Comparison of ENCODE assay signal across 20 mouse cellular contexts in the genomic region with DNA sequence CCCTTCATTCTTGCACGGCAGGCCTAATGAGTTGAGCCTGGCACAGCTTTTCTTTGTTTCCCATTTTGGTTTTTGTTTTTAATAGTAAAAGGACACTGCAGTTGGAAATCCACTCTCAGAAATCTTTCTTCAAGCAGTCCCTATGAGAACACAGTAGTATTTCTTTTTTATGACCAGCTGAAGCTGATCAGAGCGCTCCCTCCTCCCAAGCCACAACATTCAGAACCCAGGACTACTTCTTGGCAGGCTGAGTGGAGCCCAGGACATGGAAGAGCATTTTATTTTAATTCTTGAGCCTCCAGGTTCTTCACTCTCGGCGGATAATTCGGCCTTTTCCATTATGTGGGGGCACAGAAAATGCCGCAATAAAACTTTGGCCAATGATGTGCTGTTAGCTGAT.
DNase-seq lines count a peak whose midpoint lies in the region; ATAC-seq and TF ChIP-seq lines count a peak whose summit lies in the region.
"Had no signal": no experiment of that assay in that cellular context is flagged by ENCODE, and none has a peak within 500 bp of the region (broad histone marks: within the 10 kb centered on the region; RNA-seq: fewer than 3 reads in every experiment).

No protein-coding gene starts in this region.

- H3K9ac ChIP-seq in hindbrain, embryonic 14.5 days = no peak overlapping the region
- H3K9ac ChIP-seq in hindbrain, embryonic 13.5 days = no peak overlapping the region
- H3K9ac ChIP-seq in limb, embryonic 12.5 days (replicated peaks) = no peak overlapping the region
- H3K9ac ChIP-seq: forebrain, embryonic 13.5 days; liver, embryonic 13.5 days; lung, embryonic 14.5 days had no signal

- WGBS in hindbrain, embryonic 14.5 days = 89% methylated on average over 6 of the region's 6 CpGs
- WGBS in hindbrain, embryonic 13.5 days = 86% methylated on average over 6 of the region's 6 CpGs
- 70% methylated on average over 6 of the region's 6 CpGs for WGBS in kidney, adult 2 months
- 68% methylated on average over 6 of the region's 6 CpGs for WGBS in limb, embryonic 12.5 days

- H3K27ac ChIP-seq in hindbrain, embryonic 14.5 days = 0 out of 2 replicates have a peak overlapping the region, but pooled peaks have one; percentile 12
- H3K27ac ChIP-seq in hindbrain, embryonic 13.5 days = no peak overlapping the region
- H3K27ac ChIP-seq in kidney, adult 2 months (ENCODE audit: insufficient read depth, low read depth, low read length) = no peak overlapping the region
- peak overlapping the region; percentile 70 for H3K27ac ChIP-seq in limb, embryonic 12.5 days
- H3K27ac ChIP-seq: forebrain, embryonic 13.5 days; heart, embryonic 10.5 days; liver, embryonic 13.5 days had no signal

- intact Hi-C loops in heart, postnatal 10 days (cut with DNase I) = no loop called here

- no peaks in the 10 kb centered on the region for H3K9me3 ChIP-seq in hindbrain, embryonic 14.5 days (ENCODE audit: control insufficient read depth, low read length)
- no peaks in the 10 kb centered on the region; the same call in 1 of the 2 replicates for H3K9me3 ChIP-seq in hindbrain, embryonic 13.5 days
- H3K9me3 ChIP-seq in limb, embryonic 12.5 days = 0 out of 2 replicates have a peak, but pooled peaks cover 7% of the 10 kb centered on the region
- H3K9me3 ChIP-seq: heart, embryonic 10.5 days; liver, embryonic 13.5 days had no signal

- no peaks in the 10 kb centered on the region for H3K4me1 ChIP-seq in hindbrain, embryonic 14.5 days (replicated peaks; ENCODE audit: control insufficient read depth, insufficient read depth, low read length)
- no peaks in the 10 kb centered on the region; the same call in none of the 2 replicates for H3K4me1 ChIP-seq in hindbrain, embryonic 13.5 days (replicated peaks)
- H3K4me1 ChIP-seq in kidney, adult 2 months (ENCODE audit: control insufficient read depth, insufficient read depth, low read length) = no peaks in the 10 kb centered on the region
- H3K4me1 ChIP-seq in limb, embryonic 12.5 days (replicated peaks) = peaks cover 44% of the 10 kb centered on the region
- H3K4me1 ChIP-seq: heart, embryonic 10.5 days; liver, embryonic 13.5 days had no signal

- no peak overlapping the region for H3K4me2 ChIP-seq in hindbrain, embryonic 14.5 days (replicated peaks)
- H3K4me2 ChIP-seq in hindbrain, embryonic 13.5 days = no peak overlapping the region
- no peak overlapping the region for H3K4me2 ChIP-seq in limb, embryonic 12.5 days
- H3K4me2 ChIP-seq: forebrain, embryonic 13.5 days; liver, embryonic 13.5 days; lung, embryonic 14.5 days had no signal

- TF ChIP-seq CTCF in kidney, adult 2 months (conservative IDR thresholded peaks at IDR 0.05; ENCODE audit: insufficient read depth, insufficient read length, low read depth, low read length) = no peak

- DNase-seq in hindbrain, embryonic 14.5 days (ENCODE audit: low spot score) = no peak
- peak; percentile 26 for DNase-seq in kidney, postnatal 14 days
- DNase-seq in kidney, adult 2 months = no peak
- DNase-seq in frontal cortex, postnatal 10 days (ENCODE audit: low spot score in 2 of 2) = no peak
- no peak for DNase-seq in heart, postnatal 10 days
- DNase-seq: adrenal gland, postnatal 25 days; cerebellum, adult 11-12 months; embryo, embryonic 11 days; gastrocnemius, postnatal 25 days; liver, embryonic 13.5 days; lung, embryonic 14.5 days; lung, postnatal 4 days; right cerebral cortex, adult 18-20 months; thymus, postnatal 36 days had no signal

- H3K27me3 ChIP-seq in hindbrain, embryonic 14.5 days (ENCODE audit: control insufficient read depth, insufficient read depth, low read length) = no peaks in the 10 kb centered on the region
- H3K27me3 ChIP-seq in hindbrain, embryonic 13.5 days = no peaks in the 10 kb centered on the region
- H3K27me3 ChIP-seq in kidney, adult 2 months (replicated peaks; ENCODE audit: control insufficient read depth, insufficient read depth, low read length) = no peaks in the 10 kb centered on the region
- no peaks in the 10 kb centered on the region for H3K27me3 ChIP-seq in limb, embryonic 12.5 days
- H3K27me3 ChIP-seq: CH12.LX; forebrain, embryonic 13.5 days; liver, embryonic 13.5 days had no signal

- H3K4me3 ChIP-seq in hindbrain, embryonic 14.5 days (replicated peaks; ENCODE audit: low read length) = no peak overlapping the region
- no peak overlapping the region for H3K4me3 ChIP-seq in hindbrain, embryonic 13.5 days
- H3K4me3 ChIP-seq in kidney, adult 2 months (ENCODE audit: insufficient read depth, low read depth, low read length) = no peak overlapping the region
- H3K4me3 ChIP-seq in limb, embryonic 12.5 days (replicated peaks) = no peak overlapping the region
- H3K4me3 ChIP-seq: forebrain, embryonic 13.5 days; heart, embryonic 10.5 days; liver, embryonic 13.5 days had no signal

- no peak for TF ChIP-seq POLR2A in kidney, adult 2 months (IDR thresholded peaks at IDR 0.05; ENCODE audit: low read depth, low read length)

- no peak for ATAC-seq in hindbrain, embryonic 14.5 days (ENCODE audit: low FRiP score)
- ATAC-seq in hindbrain, embryonic 13.5 days (ENCODE audit: low FRiP score) = no peak
- ATAC-seq in limb, embryonic 12.5 days (ENCODE audit: insufficient number of reproducible peaks, insufficient read depth, low FRiP score, low TSS enrichment, low read depth) = no peak
- ATAC-seq: forebrain, embryonic 13.5 days; inflammation-experienced regulatory T-cells, adult 6 months had no signal

- H3K36me3 ChIP-seq in hindbrain, embryonic 14.5 days (replicated peaks; ENCODE audit: control insufficient read depth, insufficient read depth) = no peaks in the 10 kb centered on the region
- 0 out of 2 replicates have a peak, but pooled peaks cover 3% of the 10 kb centered on the region for H3K36me3 ChIP-seq in hindbrain, embryonic 13.5 days
- H3K36me3 ChIP-seq in kidney, adult 2 months (ENCODE audit: control insufficient read depth, insufficient read depth, low read length) = no peaks in the 10 kb centered on the region
- H3K36me3 ChIP-seq in limb, embryonic 12.5 days = peaks cover 7% of the 10 kb centered on the region; the same call in 1 of the 2 replicates
- H3K36me3 ChIP-seq: heart, embryonic 10.5 days; liver, embryonic 13.5 days had no signal

Comparison
In these comparisons a context has a peak if more than half of its experiments do, and no peak if none do; other contexts are left out.
1. H3K27ac ChIP-seq: peak in hindbrain, embryonic 14.5 days (single experiment) and limb, embryonic 12.5 days (single experiment); none in hindbrain, embryonic 13.5 days (single experiment) and kidney, adult 2 months (single experiment).